Mouse (Mus musculus) kidney, embryonic 15.5 days (tissue): ENCODE data around the gene Rbmy. TPM values are rescaled to one million over a fixed set of nuclear protein-coding genes. Genes with fewer than 3 reads are reported as not detected.
"Not testable (repeated sequence)": the region's sequence is repeated elsewhere in the genome, so short reads cannot be mapped to it uniquely, and the experiment has no call there.

Experiments used
- ATAC-seq: fragments of 200-750 bp; cut with Nextera tagmentation; replicated peaks from 2 replicates; pipeline ENCODE4 v1.8.0; 2017; ENCODE audit warnings: moderate TSS enrichment; ENCODE audit not compliant: low FRiP score
- H3K27ac ChIP-seq: fragments of 300-500 bp; sonication (generic); 2 replicates; pipeline ENCODE4 v1.5.1; 2015; ENCODE audit warnings: mild to moderate bottlenecking, inconsistent platforms
- H3K27me3 ChIP-seq: fragments of 300-500 bp; sonication (generic); 2 replicates; pipeline ENCODE4 v1.6.1; 2015; ENCODE audit warnings: inconsistent platforms
- H3K36me3 ChIP-seq: fragments of 300-500 bp; sonication (generic); 2 replicates; pipeline ENCODE4 v1.6.1; 2015; ENCODE audit warnings: inconsistent platforms
- H3K4me1 ChIP-seq: fragments of 300-500 bp; sonication (generic); 2 replicates; pipeline ENCODE4 v1.6.1; 2015; ENCODE audit warnings: inconsistent platforms
- H3K4me2 ChIP-seq: fragments of 300-500 bp; sonication (generic); 2 replicates; pipeline ENCODE4 v1.6.1; 2015; ENCODE audit warnings: moderate library complexity, mild to moderate bottlenecking, inconsistent platforms
- H3K4me3 ChIP-seq: fragments of 300-500 bp; sonication (generic); replicated peaks from 2 replicates; pipeline ENCODE4 v1.5.1; 2015; ENCODE audit warnings: mild to moderate bottlenecking, inconsistent platforms
- H3K9ac ChIP-seq: fragments of 300-500 bp; sonication (generic); 2 replicates; pipeline ENCODE4 v1.6.1; 2015; ENCODE audit warnings: mild to moderate bottlenecking, inconsistent platforms
- H3K9me3 ChIP-seq: fragments of 300-500 bp; sonication (generic); replicated peaks from 2 replicates; pipeline ENCODE4 v1.6.1; 2016; ENCODE audit warnings: inconsistent platforms
- whole genome bisulfite sequencing: fragments of 180-500 bp; shearing (Covaris S2); methylation state at CpG from one replicate; pipeline ENCODE4 v1.1.7; 2015; ENCODE audit warnings: mixed read lengths; 5-methylcytosine and 5-hydroxymethylcytosine counted together
- polyA plus RNA-seq: library from polyadenylated mRNA; unstranded; fragments of >200 nt; fragmentation: Nextera tagmentation; extraction: Ambion mirVana; gene quantifications from 2 replicates; pipeline ENCODE4 v1.2.1, GENCODE M21; 2015

The Rbmy gene
- polyA plus RNA-seq, result not detected in 2 replicates

GRCm38 (mm10) chrY:2830380-2830779 is at the start of gene Rbmy, which contains the start of gene Gm10256:
Rbmy (plus strand) TSS chrY:2830680.
Gm10256 (plus strand) TSS chrY:2830699.
- not testable (repeated sequence) for ATAC-seq, H3K4me2 ChIP-seq, H3K9me3 ChIP-seq, H3K27me3 ChIP-seq, H3K36me3 ChIP-seq, H3K9ac ChIP-seq, H3K27ac ChIP-seq, H3K4me3 ChIP-seq, H3K4me1 ChIP-seq
- no CpG with 5 or more reads among the region's 9 CpGs for WGBS

DNA sequence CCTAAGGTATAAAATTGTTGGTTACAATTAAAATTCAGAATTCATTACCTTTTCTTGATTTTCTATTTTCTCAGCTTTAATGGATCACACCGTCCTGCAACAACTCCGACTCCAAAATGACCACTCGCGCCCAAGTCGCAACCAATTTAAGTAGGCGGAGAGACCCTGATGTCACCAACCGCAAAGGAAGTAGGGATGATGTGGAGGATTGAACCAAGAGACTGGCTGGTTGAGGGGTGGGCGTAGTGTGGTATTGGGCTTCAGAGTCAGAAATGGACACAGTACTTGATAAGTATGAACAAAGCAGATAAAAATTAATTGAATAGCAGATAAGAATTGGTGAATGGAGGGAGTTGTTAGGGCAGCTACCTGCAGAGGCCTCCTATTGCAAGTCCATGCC is 34.4 kb upstream of the Rbmy start, which contains the start of gene Gm4064:
Gm4064 (minus strand) TSS at position 101 of the 400 bp plus-strand sequence.
- not testable (repeated sequence) for H3K4me3 ChIP-seq, H3K9ac ChIP-seq, H3K4me2 ChIP-seq, ATAC-seq, H3K27ac ChIP-seq, H3K27me3 ChIP-seq, H3K4me1 ChIP-seq, H3K36me3 ChIP-seq, H3K9me3 ChIP-seq
- no CpG with 5 or more reads among the region's 8 CpGs for WGBS

Other genes with a start within 250 kb of the Rbmy start
- not detected in 2 replicates for gene H2al2c, start 231.6 kb upstream of the Rbmy start, polyA plus RNA-seq
- not detected in 2 replicates for gene Sry, start 167.0 kb upstream of the Rbmy start, polyA plus RNA-seq
- not detected in 2 replicates for gene H2al2b, start 110.0 kb upstream of the Rbmy start, polyA plus RNA-seq
- not detected in 2 replicates for gene Gm4064, start 34.5 kb upstream of the Rbmy start, polyA plus RNA-seq
- gene Gm10256, start within 50 bp of the Rbmy start, polyA plus RNA-seq, result not detected in 2 replicates
- 0.13 and 0.18 TPM in 2 replicates for gene Gm10352, start 70.3 kb downstream of the Rbmy start, polyA plus RNA-seq
- gene Gm29289, start 101.9 kb downstream of the Rbmy start, polyA plus RNA-seq, result not detected in 2 replicates